Mouse (Mus musculus): ENCODE measurements around the gene Bod1l. TPM values are rescaled to one million over a fixed set of nuclear protein-coding genes. Genes with fewer than 3 reads are reported as not detected.

The Bod1l gene
- polyA plus RNA-seq, 1 experiment from 2014 or later: 20.2 TPM

DNA sequence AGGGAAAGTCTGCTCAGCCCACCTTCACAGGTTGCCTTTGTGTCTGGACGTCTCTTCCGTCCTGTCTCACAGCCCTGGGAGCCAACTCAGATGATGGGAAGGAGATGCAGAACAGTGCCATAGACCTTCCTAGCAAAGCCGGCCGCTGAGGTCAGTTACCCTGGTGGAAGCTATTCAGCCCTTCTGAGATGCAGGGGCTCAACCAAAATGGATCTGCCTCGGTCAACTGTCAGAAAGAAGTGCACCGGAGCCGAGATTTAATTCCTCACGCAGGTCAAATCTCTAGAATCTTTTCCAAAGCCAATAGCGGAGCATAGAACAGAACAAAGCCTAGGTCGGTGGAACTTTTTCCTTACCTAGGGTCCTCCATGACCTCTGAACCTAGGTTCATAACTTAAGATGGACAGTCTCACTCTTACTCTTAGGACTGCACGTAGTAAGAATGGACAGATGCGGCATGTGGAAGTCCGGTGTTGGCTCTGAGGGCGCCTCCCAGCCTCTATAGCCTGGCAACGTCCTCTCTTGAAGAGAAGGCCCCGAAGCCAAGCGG lies 89.8 kb downstream of the Bod1l start:
- H3K4me2 ChIP-seq (replicated peaks): peak overlapping the region; percentile 55
- no peak for ATAC-seq
- peaks cover 65% of the 10 kb centered on the region for H3K27me3 ChIP-seq (replicated peaks)
- no peaks in the 10 kb centered on the region for H3K36me3 ChIP-seq
- WGBS: 12% methylated on average over 17 of the region's 17 CpGs
- H3K27ac ChIP-seq: no peak overlapping the region
- no peaks in the 10 kb centered on the region for H3K4me1 ChIP-seq (replicated peaks)
- peak overlapping the region; percentile 6; the same call in 1 of the 2 replicates for H3K4me3 ChIP-seq (replicated peaks)
- H3K9ac ChIP-seq: no peak overlapping the region
- no peaks in the 10 kb centered on the region for H3K9me3 ChIP-seq

DNA sequence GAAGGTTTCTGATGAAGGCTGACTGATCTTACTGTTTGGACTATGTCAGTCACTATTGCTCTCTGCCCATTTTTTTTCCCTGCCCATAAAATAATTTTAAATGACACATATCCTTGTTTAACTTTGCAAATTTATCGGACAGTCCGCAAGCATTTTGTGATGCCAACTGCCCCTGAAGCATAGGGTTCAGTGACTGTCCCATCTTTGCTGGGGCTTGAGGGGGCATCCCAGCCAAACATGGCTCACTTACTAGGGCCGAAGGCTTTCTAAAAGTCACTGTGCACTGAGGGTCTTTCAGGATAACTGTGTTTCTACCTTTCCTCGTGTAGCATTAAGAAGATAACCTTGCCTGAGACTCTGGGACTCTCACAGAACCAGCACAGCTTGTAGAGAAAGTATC lies 91.4 kb downstream of the Bod1l start:
- Histone ChIP-seq H3K9me3 (no peaks in the 10 kb centered on the region), H3K27me3 (replicated peaks) (peaks cover 68% of the 10 kb centered on the region), H3K4me3 (replicated peaks) (no peak overlapping the region), H3K9ac (no peak overlapping the region), H3K36me3 (no peaks in the 10 kb centered on the region), H3K4me1 (replicated peaks) (no peaks in the 10 kb centered on the region), H3K4me2 (replicated peaks) (no peak overlapping the region), H3K27ac (no peak overlapping the region)
- ATAC-seq: no peak
- 55% methylated on average over 4 of the region's 4 CpGs for WGBS

DNA sequence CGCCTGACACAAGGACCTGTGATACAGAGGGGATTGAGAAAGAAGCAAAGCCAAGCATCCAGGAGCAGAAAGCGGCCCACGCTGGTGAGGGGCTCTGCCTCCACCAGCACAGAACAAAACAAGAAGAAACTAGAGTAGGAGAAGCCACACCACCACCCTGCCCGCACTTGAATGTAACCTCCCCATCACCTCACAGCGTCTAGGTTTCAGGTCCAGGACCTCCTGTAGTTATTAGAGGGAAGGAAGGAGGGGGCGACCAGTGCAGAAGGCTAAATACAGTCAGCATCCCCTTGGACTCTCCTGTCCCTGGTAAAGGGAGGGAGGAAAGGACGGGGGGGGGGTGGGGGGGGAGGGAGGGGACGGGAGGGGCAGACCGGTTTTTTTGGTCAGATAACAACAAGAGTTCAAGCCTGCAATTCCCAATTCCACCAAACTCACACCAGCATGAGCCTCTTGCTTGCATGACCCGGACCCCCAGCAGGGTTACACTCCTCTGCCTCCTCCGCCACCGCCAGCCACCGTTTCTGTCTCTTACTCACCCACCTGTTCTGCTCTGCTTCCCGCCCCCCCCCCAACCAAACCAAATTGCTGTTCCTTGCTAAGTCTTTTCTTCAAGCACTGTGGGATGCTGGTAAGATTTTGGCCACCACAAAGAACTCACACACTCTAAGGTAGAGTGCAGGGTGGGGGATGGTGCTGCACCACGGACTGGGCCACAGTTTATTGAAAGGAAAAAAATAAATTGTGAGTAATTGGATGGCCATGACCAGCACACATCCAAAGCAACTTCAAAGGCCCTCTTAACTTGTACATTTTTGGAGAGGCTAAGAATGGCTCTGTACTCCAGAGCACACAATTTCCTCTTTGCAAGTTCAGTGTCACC lies 99.0 kb downstream of the Bod1l start:
- H3K4me3 ChIP-seq (replicated peaks): no peak overlapping the region
- WGBS: 18% methylated on average over 13 of the region's 15 CpGs
- no peak overlapping the region for H3K9ac ChIP-seq
- H3K4me2 ChIP-seq (replicated peaks): no peak overlapping the region
- no peak overlapping the region for H3K27ac ChIP-seq
- no peak for ATAC-seq
- no peaks in the 10 kb centered on the region for H3K36me3 ChIP-seq
- peaks cover 31% of the 10 kb centered on the region for H3K27me3 ChIP-seq (replicated peaks)
- no peaks in the 10 kb centered on the region for H3K4me1 ChIP-seq (replicated peaks)
- H3K9me3 ChIP-seq: no peaks in the 10 kb centered on the region

DNA sequence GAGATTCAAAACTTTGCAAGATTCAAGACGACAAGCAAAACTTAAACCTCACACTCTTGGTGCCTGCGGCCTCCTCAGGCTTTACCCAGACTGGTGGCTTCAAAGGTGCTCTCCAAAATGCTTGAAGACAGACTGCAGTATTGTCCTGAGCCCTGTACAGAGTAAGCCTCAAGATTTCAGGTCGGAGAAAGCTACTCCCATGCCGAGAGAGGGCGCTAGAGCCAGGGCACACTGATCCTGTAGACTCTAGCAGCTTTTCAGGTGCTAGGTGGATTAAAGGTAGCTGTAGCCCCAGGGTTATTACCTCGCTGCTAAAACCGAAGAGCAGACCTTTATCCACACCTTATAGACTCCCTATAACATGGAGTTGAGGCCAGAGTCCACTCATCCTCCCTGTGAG lies 99.9 kb downstream of the Bod1l start:
- Histone ChIP-seq H3K27ac (no peak overlapping the region), H3K9ac (no peak overlapping the region), H3K9me3 (no peaks in the 10 kb centered on the region), H3K4me2 (replicated peaks) (no peak overlapping the region), H3K4me1 (replicated peaks) (no peaks in the 10 kb centered on the region), H3K4me3 (replicated peaks) (no peak overlapping the region), H3K36me3 (no peaks in the 10 kb centered on the region), H3K27me3 (replicated peaks) (peaks cover 31% of the 10 kb centered on the region)
- ATAC-seq: no peak
- WGBS: 18% methylated on average over 7 of the region's 7 CpGs

DNA sequence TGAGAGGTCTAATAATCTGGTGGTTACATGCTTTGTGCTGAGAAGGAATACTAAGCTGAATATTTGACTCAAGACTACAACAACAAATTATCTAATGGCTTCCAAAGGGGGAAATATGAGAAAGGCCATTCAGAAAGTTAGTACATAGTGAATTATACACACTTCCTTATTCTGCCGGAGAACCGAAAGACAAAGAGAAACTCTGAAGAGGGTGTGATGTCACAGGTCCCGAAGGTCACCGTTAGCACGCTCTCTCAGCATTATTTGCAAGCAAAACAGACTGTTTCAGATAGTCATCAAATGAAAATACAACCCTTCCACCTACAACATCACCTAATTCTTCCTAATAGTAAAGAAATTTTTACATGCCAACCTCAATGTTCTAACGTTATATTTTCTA lies 105.3 kb downstream of the Bod1l start:
- H3K9me3 ChIP-seq: no peaks in the 10 kb centered on the region
- H3K9ac ChIP-seq: no peak overlapping the region
- no peak overlapping the region for H3K27ac ChIP-seq
- WGBS: 64% methylated on average over 6 of the region's 6 CpGs
- no peak for ATAC-seq
- no peaks in the 10 kb centered on the region for H3K4me1 ChIP-seq (replicated peaks)
- no peaks in the 10 kb centered on the region for H3K36me3 ChIP-seq
- no peak overlapping the region for H3K4me3 ChIP-seq (replicated peaks)
- H3K4me2 ChIP-seq (replicated peaks): no peak overlapping the region
- no peaks in the 10 kb centered on the region for H3K27me3 ChIP-seq (replicated peaks)

Other genes with a start within 250 kb of the Bod1l start
- 55.5 and 58.8 TPM in 2 replicates for gene Rab28, start 136.2 kb downstream of the Bod1l start, polyA plus RNA-seq (2015; fragmentation: Nextera tagmentation; extraction: Ambion mirVana)
- gene Nkx3-2, start 79.8 kb downstream of the Bod1l start, polyA plus RNA-seq (2015; fragmentation: Nextera tagmentation; extraction: Ambion mirVana): 2.6 and 2.9 TPM in 2 replicates
- not detected in 2 replicates for gene Gm16223, start 223.6 kb upstream of the Bod1l start, polyA plus RNA-seq (2015; fragmentation: Nextera tagmentation; extraction: Ambion mirVana)

All from intestine, embryonic 15.5 days (tissue).